Mouse (Mus musculus) adipose tissue, adult 10 weeks (tissue): Measurements from ENCODE around the gene Fam69b. TPM values are rescaled to one million over a fixed set of nuclear protein-coding genes. Genes with fewer than 3 reads are reported as not detected.

Experiments
- polyA plus RNA-seq: library from polyadenylated mRNA; stranded (reverse); fragments of 350-450 nt; fragmentation: Illumina TruSeq; extraction: RNeasy Lipid Tissue Mini Kit (QIAGEN cat#74804); gene quantifications from one replicate; pipeline ENCODE4 v1.2.3, GENCODE M21; 2014; ENCODE audit warnings: low read depth, low replicate concordance

Gene Fam69b
- 12.1 TPM for polyA plus RNA-seq

GRCm38 (mm10) chr2:26627921-26628739, at the start of gene Fam69b:
Gene Fam69b (plus strand): TSS chr2:26628457.

GRCm38 (mm10) chr2:26579714-26580113, 48.5 kb upstream of the Fam69b start, which contains the start of gene Egfl7:
Gene Egfl7 (plus strand): TSS chr2:26580014.

GRCm38 (mm10) chr2:26586294-26587043, 41.8 kb upstream of the Fam69b start, which contains the start of gene Gm20532:
Gene Gm20532 (plus strand): TSS chr2:26586639.

GRCm38 (mm10) chr2:26603720-26604671, 24.3 kb upstream of the Fam69b start, which contains the start of gene Agpat2:
Gene Agpat2 (minus strand): TSS chr2:26604417.

GRCm38 (mm10) chr2:26671182-26671581, 42.9 kb downstream of the Fam69b start, which contains the start of gene Lcn4:
Gene Lcn4 (minus strand): TSS chr2:26671282.

Other genes with a start within 250 kb of the Fam69b start
- gene Snapc4, start 247.8 kb upstream of the Fam69b start, polyA plus RNA-seq: 55.8 TPM
- gene Entr1, start 239.1 kb upstream of the Fam69b start, polyA plus RNA-seq: 114 TPM
- 50.9 TPM for gene Pmpca, start 239.1 kb upstream of the Fam69b start, polyA plus RNA-seq
- gene Inpp5e, start 219.3 kb upstream of the Fam69b start, polyA plus RNA-seq: 20.0 TPM
- 86.4 TPM for gene Sec16a, start 183.2 kb upstream of the Fam69b start, polyA plus RNA-seq
- gene Notch1, start 111.8 kb upstream of the Fam69b start, polyA plus RNA-seq: 35.6 TPM
- 114 TPM for gene Egfl7, start 48.4 kb upstream of the Fam69b start, polyA plus RNA-seq
- gene Gm20532, start 41.8 kb upstream of the Fam69b start, polyA plus RNA-seq: not detected
- 158 TPM for gene Agpat2, start 24.0 kb upstream of the Fam69b start, polyA plus RNA-seq
- not detected for gene Lcn4, start 42.8 kb downstream of the Fam69b start, polyA plus RNA-seq
- gene Abo, start 236.5 kb downstream of the Fam69b start, polyA plus RNA-seq: 9.1 TPM